Mouse (Mus musculus) spleen, postnatal 14 days (tissue): ENCODE data around the gene Nup107.

Source experiments
- DNase-seq, 2 experiments: peaks; one replicate each; pipeline ENCODE4 v3.0.0; 2021 to 2022; ENCODE audit warnings: low spot score in 2 of 2

Gene Nup107

DNA sequence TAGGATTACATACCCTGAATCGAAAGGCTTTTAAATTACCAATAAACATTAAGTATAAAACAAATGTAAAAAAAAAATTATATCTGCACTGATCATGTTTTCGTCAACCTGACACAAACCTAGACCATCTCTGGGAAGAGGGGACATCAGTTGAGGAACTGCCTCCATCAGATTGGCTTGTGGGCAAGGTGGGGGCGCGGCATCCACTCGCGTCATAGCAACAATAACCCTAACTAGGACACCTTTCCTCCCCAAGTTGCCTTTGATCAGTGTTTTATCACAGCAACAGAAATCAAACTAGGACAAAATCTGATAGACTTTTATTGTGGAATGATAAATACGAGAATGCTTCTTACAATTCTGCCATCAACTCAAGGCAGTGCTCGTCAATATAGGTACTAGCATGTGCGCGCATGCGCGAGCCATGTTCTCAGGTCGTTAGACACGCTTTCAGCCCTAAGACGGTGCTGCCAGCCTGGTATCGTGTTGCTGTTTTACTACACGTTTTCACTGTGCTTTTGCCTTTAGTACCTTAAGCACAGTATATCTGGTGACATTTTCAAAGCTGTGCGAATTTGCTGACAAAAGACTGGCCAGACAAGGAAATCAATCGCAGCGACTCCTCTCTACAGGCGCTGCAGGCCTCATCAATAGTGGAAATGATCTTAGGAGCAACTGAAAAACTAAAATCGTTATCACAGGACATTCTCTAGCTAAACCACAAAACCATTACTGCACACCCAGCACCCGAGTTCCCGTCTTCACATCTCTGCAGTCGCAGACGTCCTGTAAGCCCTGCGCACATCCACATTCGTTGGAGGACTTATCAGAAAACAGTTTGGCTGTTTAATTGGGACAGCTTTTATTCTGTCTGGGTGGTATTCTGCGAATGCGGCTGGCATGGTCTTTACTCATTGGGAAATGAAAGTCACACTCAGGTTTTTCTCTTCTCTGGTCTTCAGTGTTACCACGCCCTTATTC lies 11.7 kb upstream of the Nup107 start:
- no peak for DNase-seq

DNA sequence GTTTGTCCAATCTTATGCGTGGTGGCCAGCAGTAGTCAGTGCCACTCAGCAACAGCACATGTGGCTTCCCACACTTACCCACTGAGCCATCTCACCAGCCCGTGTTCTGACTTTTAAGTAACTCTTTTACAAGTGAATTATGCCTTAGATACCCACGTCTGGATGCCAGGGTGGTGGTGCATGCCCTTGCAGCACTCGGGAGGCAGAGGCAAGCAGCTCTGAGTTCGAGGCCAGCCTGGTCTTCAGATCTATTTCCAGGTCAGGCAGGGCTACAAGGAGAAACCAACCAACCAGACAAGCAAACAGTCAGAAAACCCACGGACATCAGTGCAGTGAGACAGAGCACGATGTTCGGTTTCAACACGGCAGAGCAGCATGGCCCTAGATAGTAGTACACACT lies 9.4 kb upstream of the Nup107 start:
- no peak for DNase-seq

DNA sequence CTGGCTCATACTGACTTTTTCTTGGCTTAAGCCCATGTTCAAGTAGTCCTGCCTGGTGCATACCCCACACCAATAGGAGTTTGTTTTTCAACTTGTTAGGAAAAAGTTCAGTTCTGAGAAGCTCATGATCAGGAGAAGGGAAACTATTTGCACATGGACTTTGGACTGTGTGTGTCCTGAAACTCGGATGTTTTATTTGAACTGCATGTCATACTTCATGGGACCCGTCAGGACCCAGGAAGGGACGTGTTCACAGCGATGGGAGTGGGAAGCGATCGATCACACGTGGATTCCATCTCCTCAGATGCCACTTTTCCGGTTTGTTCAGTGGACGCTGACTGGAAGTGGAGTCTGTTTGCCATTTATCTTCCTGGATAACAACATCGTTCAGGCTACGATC lies 7.3 kb upstream of the Nup107 start:
- no peak for DNase-seq

DNA sequence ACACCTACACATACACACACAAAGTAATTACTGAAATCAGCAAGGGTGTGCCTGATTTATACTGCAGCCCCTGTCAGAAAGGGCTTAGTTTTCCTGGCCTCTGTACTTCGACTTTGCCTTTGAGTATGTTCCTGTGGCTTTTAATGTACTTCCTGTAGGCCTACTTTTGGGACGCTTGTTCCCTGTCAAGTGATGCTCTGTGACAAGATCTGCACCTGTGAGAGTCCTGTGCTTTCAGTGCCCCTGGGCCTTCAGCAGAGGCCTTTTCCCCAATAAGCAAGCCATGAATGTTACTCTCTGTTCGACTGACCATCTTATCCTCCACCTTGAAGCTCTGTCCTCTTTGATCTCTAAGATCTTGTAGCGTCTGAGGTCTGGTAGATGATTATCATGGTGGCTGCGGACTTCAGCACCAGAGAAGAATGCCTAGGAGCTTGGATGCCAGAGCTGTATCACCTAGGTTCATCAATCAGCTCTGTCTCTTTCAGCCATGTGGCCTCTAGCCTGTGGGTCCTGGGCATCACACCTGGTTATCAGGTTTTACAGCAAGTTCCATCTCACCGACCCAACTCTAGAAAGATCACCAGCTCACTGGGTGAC lies 6.0 kb upstream of the Nup107 start:
- no peak for DNase-seq

DNA sequence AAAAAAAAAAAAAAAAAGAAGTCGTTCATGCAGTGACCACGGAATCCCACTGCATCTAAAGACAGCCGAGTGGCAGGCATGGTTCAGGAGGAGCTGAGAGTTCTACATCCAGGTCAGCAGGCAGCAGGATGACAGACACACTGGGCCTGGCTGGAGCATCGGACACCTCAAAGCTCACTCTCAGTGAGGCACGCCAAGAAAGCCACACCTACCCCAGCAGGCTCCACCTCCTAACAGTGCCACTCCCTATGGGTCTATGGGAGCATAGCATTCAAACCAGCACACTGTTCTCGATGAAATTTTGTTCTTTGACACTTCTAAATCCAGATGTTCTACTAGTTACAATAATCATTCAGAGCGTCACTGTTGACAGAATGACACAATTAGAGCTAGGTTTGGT lies 5.2 kb upstream of the Nup107 start:
- DNase-seq = no peak

DNA sequence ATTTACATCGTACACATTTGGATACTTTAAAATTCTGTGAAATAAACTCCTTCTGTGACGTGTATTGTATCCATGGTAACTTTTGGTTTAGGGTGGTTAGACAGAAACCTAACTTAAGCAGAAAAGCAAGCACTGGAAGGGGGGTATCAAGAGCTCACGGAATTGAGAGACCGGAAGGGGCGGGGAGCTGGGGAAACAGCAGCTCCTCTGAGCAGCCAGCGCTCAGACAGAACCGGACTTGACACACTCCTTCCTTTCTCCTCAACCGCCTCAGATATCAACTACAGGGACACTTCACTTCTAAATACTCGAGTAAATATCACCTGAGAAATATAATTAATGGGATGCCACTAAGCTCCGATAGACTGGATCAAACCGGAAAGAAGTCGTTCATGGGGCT lies 4.6 kb upstream of the Nup107 start:
- no peak for DNase-seq

DNA sequence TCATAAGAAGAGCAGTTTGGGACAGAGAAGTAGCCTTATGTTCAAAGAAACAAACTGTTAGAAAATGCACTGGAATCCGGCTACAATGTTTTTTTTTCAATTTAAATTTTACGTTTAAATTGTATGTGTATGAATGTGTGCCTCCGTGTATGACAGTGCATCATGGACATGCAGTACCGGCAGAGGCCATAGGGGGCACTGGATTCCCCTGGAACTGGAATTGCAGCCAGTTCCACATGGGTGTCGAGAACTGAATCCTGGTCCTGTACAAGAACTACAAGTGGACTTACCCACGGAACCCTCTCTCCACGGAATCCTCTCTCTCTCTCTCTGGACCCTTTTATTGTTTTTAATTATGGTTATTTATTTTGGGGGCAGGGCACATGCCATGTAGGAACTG lies 3.7 kb upstream of the Nup107 start:
- peak in 1 of 2 experiments; percentile 52 for DNase-seq

DNA sequence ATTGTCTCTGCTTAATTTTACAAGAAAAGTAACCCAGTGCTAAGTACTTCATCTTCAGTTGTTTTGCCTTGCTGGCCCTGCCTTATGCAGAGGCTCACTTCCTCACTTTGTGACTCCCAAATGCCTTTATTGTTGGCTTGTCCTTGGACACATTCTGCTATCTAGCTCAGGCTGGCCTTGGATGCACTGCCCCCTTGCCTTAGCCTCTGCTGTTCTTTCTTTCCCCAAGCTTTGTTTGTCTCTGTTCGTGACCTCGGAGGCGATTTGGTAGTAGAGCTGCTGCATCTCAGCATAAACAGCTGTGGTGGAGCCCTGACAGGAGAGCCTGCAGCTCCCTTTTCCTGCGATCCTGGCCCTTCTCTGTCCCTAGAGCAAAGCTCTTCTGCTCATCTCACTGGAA lies 2.7 kb upstream of the Nup107 start:
- no peak for DNase-seq

DNA sequence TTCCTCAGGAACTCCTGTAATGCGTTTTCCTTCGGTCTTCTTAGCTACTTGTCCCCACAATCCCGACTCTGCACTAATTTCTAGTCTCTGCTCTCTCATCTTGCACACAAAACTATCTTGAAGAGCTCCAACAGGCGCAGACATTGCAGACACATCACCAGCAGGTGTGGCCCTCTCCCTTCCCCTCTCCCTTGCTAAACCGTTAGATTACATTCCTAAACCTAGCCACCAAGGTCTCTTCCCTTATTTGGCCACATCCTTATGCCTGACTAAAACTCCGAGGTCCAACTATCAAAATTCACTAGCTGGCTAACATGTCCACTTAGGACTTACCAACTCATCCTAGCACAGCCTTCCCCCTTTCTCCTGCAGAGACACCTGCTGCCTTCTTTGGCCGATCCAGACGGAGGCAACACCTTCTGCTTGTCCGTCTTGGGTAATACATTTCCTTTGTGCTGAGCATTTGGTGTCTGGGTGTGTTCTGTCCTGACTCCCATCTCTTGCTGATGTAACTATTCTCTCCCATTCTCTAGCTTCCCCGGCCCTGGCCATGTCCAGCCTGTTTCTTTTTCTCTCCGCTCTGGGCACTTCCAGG lies 1.0 kb upstream of the Nup107 start:
- DNase-seq = no peak

DNA sequence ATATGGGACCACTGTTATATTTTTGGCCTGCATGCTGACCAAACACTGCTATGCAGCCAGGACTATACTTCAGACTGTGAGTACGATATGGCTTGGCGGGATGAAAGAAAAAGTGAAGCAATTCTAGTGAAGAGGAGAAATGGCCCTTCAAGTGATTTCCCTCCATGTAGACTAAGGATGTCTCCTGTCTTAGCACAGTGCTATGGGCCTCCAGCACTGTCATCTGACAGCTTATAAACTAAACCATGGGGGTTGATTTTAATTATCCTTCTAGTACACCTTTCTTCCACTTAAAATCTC lies 1.4 kb downstream of the Nup107 start:
- no peak for DNase-seq

DNA sequence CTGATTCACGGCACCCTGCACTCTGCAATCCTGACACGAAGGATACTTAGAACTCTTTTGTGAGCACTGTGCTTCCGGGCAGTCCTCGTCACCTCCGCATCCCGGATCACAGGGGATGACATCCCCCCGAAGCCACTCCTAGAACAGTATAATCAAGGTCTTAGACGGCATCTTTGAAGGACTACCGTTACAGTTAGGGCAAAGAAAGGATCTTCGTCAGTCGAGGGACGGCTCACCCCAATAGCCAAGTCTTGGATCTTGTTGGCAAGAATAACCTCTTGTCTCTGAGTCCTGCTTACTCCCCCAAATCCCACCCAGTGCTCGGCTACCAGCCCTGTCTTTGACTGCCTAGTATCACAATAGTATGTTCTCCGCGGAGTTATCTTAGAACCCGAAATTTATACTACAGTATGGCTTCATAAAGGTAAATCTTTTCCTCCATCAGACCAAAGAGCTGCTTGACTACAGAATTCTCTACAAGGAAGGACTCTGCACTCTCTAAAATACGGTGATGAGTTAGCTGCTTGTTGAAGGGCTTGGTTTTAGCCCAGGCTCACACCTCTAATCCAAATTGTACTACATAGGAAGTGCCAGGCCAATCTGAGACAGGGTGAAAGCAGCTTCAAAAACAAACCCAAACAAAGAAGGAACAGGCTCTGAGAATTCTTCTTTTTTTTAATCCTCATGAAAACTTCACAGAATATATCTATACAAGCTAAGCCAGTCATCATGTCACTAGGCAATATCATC lies 1.9 kb downstream of the Nup107 start:
- DNase-seq = no peak

DNA sequence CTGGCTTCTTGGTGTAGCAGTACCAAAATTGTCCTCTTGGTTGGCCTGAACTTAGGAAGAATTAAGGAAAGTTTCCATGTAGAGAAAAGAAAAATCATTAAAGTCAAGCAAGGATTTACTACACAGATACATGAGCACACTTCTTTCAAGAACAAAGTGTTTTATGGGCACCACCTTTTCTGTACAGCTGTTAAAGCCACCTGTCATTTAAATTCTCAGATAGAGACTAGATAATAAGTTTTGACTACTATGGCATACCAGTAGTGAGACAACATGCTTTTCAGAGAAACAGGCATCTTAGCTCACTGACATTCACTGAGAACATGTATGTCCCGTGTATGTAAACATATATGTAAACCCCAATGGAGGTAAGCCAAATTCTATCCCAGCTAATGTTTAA lies 2.5 kb downstream of the Nup107 start:
- DNase-seq = no peak

DNA sequence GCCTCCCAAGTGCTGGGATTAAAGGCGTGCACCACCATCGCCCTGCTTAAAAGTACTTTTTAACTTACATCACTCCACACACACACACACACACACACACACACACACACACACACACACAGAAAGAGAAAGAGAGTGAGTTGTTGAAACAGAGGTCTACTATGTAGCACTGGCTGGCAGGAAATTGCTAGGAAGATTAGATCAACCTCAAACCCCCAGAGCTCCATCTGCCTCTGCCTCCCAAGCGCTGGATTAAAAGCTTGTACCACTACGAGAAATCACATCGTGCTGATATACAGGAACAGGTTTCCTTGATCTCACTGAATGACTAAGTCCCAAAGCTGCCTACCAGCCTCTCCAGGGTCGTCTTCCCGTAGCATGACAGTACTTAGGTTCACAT lies 7.9 kb downstream of the Nup107 start:
- DNase-seq = no peak

DNA sequence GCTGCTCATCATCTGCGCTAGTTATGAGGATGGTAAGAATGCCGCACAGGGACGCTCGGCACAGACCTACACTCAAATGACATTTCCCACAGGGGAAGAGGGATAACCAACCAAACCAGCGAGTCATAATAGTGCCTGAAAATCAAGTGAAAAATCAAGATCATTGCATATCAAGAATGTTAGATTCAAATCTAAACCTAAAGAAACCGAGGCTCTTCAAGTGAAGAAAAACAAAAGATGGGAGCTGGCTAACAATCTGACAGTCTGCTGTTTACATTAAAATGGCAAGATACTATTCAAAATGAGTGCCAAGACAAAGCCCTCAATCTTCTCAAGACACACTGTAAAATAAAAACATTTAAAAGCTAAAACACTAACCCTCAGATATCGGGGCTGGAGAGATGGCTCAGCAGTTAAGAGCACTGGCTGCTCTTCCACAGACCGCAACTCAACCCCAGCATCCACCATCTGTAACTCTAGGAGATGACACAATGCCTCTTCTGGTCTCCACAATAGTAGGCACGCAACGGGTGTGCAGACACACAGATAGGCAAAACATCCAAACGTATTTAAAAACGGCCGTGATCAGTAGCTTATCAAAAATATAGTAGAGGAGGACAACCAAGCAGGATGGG lies 8.6 kb downstream of the Nup107 start:
- DNase-seq = no peak

DNA sequence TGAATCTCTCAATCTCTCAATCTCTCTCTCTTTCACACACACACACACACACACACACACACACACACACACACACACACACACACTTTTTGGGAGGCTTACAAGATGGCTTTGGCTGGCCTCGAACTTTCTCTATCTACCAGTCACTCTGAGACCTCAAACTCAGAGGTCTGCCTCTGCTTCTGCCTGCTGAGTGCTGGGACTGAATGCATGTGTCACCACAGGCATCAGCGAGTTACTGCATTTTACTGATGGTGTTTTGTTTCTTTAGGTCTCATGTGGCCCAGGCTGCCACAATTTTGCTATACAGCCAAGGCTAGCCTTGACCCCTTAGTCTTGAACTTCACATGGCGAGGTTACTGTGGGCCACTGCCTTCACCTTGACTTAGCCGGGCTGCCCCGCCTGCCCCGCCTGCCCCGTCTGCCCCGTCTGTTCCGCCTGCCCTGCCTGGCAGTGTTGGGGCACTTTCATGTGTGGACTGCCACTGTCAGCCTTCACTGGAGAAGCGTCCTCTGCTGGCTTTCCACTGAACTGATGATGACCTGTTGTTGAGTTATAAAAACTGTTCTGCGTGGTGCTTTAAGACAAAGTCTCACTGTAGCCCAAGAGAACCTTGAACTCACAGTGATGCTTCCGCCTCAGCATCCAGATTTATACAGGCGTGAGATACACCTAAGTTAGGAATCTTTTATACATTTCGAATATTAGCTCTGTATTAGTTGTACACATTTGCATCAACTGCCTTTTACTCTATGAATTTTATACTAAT lies 9.8 kb downstream of the Nup107 start:
- DNase-seq = no peak

DNA sequence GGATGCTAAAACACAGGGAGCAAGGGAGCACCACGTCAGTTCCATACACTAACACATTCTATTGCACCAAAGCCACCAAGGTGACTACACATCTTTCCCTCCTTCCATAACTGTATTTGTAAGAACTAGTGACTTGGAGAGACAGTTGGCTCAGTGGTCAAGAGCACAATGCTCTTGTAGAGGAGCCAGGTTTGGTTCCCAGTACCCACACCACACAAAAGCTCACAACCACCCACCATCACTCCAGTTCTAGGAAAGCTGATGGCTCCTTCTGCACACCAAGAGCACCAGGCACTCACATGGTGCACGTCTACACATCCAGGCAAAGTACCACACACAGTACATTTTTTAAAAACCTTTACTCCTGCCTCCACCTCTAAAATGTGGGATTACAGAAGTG lies 10.4 kb downstream of the Nup107 start:
- no peak for DNase-seq

DNA sequence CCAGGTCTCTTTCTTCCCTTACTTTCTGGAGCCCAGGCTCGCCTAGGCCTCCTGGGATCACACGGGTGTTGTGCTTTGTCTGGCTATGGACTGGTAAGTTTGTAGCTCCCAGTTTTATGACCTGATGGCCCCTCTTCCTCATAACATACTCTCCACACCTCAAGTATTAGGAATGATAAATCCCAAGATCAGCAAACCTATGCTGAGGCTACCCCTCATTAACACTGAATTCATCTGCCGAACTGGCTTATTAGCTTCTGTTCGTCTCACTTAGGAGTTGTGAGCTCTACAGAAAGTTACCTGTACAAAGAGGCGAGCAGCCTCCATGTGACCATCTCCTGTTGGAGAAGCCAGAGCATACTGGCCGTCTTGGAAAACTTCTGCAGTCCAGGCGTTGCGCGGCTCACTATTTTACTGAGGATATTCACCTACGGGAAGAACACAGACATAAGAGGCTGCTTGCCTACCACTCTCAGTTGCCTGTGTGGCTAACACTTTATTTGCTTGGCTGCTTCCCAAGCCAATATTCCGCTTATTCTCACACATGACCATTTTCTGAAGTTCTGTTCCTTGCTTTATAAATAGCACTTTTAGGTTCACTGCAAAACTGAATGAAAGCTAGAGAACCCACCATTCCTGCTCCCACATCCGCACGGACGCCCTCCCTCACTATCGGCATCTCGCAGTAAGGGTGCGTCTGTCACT lies 11.3 kb downstream of the Nup107 start:
- no peak for DNase-seq

DNA sequence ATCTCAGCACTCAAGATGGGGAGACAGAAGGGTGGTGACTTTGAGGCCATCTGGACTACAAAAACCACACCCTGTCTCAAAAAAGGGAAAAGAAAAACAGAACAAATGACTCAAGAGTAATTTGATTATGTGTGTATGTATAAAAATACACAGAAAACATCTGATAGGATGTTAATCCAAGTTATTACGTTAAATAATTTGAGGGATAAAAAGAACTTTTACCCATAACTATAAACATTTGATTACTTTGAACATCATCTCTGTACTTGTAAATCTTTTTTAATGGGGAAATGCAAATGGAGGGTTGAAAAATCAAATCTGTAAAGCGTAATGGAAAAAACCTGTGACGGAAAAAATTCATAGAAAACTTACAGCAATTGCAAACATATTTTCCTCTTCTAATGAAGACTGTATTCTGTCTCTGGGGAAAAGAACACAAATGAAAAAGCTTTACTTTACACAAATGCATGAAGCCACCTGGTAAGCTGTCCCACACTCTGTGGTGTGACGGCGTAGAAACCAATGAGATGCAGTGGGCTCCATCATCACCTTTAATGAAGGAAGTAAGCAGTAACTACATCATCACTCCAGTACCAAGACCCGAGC lies 12.1 kb downstream of the Nup107 start:
- DNase-seq = no peak

DNA sequence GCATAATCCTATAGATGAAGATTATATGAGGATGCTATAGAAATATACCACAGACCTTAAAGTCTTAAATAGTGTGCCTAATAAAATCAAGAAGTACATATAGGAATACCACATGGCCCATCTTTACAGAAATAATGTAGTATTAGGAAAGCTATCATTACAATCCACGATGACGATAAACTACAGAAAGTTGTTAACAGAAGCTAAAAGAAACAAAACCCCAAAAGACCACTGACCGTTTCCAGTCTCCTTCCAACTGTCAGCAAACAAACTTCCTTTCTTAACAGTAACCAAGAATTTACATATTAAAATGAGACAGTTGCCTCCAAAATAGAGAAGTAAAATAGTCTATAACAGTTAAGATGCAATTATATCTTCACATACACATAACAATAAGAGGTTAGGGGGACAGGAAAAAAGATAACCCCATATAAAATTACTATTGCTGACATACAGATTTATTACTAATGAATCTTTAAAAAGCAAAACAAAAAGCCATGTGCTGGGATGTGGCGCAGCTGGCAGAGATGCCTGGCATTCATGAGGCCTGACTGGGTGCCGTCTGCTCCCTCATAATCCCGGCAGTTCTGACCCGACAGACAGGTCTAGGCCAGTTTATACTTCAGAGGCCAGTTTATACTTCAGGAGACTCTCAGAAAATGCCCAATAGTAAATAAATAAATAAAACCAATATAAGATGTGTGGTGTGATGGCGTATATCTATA lies 12.8 kb downstream of the Nup107 start:
- no peak for DNase-seq
